Mouse (Mus musculus): ENCODE results near the gene Bpgm.

The Bpgm gene

GRCm38 (mm10) chr6:34526389-34526788, 50.4 kb downstream of the Bpgm start:
- DNase-seq (ENCODE audit: low read depth, low spot score) = no peak

GRCm38 (mm10) chr6:34528131-34528530, 52.1 kb downstream of the Bpgm start:
- no peak for DNase-seq (ENCODE audit: low read depth, low spot score)

- no peak for DNase-seq (ENCODE audit: low read depth, low spot score)
Observed at GRCm38 (mm10) chr6:34529992-34530391, 54.0 kb downstream of the Bpgm start.

DNA sequence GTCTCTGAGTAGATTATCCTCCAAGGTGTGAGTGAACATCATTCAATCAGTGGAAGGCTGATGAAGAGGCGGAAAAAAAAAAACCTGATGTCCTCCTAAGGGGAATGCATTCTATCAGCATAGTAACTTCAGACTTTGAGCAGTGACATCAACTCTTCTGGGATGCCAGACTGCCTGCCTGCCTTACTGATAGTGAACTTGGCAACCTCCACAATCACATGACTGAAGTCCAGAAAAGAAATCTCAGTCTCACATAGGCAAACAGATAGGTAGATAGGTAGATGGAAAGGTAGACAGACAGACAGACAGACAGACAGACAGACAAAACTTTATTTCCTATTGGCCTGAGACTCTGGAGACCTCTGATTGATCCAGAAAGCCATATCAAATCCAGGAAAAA, 57.0 kb downstream of the Bpgm start:
- DNase-seq (ENCODE audit: low read depth, low spot score) = no peak

DNA sequence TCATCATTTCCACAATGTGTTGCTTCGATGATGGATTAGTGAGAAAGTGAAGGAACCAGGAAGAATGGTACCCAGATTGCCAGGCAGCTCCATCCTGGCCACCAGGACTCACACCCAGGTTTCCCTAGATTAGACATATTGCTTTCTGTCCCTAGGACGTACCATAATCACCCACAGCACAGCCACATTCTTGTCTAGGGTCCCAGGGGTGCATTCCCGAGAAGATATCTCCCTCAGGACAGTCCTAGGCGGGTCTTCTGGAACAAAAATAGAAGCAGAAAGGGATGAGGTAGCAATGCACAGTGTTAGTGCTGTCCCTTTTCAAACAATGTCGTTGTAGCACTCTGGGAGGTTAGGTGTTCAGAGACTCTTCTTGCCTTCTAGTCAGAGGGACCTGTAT, 57.9 kb downstream of the Bpgm start:
- DNase-seq (ENCODE audit: low read depth, low spot score) = no peak

GRCm38 (mm10) chr6:34542866-34543265, 66.9 kb downstream of the Bpgm start:
- no peak for DNase-seq (ENCODE audit: low read depth, low spot score)

DNA sequence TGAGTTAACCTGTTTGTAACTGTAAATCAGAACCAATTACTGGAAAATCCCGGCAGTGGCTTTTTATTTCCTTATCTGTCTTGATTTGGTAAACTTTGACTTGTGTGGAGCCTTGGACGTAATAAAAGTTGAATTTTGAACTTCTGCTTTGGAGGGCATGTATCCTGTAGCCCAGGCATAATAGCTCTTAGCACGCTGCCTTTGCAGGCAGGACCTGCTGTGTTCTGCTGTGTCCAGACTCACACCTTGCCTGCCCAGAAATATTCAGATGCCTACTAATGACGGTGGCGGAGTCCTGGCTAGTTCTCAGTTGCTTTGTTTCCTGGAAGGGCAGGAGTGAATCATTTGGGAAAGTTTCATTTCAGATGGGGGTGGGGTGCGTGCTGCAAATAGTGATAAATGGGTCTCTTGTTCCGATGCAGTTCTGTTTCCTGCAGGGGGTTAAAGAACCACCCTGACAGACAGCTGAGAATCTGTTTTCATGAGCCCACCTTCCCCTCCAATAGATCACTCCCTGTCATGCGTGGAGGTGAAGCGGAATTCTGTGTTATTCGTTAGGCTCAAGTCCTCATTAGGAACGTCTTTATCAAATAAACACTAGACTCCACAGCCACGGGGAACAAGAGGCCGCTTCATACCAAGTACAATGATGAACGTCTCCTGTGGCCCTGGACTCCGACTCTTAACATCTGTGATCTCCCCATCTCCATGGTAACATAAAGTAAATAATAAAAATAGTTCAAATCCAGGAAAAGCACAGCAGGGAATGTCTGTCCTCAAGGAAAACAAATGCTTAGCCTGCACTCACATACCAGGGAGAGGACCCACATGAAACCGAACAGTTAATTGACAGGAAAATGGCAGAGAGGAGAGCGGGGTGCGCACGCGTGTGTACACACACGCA, 67.5 kb downstream of the Bpgm start:
- no peak for DNase-seq (ENCODE audit: low read depth, low spot score)

DNA sequence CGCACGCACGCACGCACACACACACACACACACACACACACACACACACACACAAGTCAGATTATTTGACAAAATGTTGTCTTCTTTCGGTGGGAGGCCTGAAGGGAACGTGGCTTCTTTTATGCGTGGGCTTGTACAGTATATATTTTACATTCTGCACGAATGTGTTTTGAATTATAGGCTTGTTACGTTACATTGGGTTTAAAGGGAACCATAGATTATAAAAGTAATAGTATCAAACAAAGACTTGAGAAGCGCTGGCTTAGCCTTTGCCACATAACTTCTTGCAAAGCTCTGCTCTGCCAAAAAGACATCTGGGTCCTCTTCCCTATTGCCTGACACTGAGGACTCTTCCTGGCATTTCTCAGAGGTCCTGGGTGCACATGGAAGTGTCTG, 68.2 kb downstream of the Bpgm start:
- no peak for DNase-seq (ENCODE audit: low read depth, low spot score)

DNA sequence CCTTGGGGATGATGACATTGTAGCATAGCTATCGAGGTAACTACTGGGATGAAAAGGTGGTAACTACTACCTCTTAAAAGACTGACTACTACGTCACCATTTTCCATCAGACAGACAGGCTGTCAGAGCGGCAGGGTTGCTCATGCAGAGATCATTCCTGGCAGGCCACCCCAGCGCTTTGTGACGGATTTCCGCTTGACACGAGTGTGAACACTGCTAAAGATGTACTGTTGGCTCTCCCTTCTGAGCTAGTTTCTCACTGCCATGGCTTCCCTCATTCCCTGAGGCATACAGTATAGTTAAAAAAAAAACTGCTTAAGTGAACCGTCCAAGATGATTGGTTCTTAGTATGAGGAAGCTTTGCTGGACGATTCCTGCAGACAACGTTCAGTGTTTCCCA, 69.3 kb downstream of the Bpgm start:
- DNase-seq (ENCODE audit: low read depth, low spot score) = no peak

- no peak for DNase-seq (ENCODE audit: low read depth, low spot score)
Observed at GRCm38 (mm10) chr6:34548406-34548990, 72.5 kb downstream of the Bpgm start.

DNA sequence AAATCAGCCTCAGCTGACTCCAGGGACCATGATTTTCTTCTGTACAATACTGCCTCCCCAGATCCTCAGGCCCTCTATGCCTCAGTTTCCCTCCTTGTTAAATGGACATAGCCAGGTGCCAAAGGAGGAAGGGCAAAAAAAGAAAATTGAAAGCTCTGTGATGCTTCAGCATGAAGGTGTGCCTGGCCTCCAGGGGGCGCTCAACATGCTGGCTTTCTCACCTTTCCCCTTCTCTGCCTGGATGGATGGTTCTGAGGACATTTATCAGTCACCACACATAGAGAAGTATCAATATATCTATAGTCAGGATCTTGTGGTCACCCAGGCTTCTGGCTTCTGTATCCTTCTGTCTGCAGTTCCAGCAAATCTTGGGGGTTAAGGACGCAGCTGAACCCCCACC, 73.0 kb downstream of the Bpgm start:
- DNase-seq (ENCODE audit: low read depth, low spot score) = peak; percentile 30

GRCm38 (mm10) chr6:34552489-34553157, 76.6 kb downstream of the Bpgm start:
- no peak for DNase-seq (ENCODE audit: low read depth, low spot score)

DNA sequence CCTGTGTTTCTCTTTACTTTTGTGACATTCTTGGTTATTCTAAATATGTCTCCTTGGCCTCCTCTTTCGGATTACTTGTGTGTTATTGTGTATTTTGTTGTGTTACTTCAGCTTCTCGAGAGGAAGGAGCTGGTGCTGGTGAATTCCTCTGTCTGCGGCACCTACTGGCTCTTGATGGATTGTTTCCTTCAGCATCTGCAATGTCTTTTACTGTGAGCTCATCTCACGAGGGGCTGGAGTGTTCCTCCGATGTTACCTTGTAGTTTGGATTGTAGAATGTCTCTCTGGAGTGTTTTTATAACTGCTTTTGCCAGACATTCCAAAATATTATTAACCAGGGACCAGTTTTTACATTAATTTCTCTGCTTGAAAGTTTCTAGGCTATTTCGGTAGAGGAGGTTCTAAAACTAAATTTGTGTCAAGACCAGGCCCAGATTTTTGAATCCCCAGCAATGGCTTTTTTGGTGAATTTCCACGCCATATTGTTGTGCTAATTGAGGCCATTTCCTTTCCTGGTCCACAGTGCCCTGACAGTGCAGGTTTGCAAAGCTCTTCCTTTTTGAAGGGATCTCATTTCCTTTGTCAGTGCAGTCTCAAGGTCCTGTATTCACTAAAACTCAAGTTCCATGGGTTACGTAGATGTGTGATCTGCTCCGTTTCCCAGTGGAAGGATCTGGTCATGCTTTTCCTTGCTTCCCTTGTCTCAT, 78.4 kb downstream of the Bpgm start:
- DNase-seq (ENCODE audit: low read depth, low spot score) = no peak

Measured in retina, adult 2 months (tissue).